Mouse (Mus musculus) cerebellum, adult 11-12 months (tissue): ENCODE results near the gene Efemp1.

Experiments used
- DNase-seq: peaks from one replicate; pipeline ENCODE4 v3.0.0; 2022

The Efemp1 gene

GRCm38 (mm10) chr11:28951586-28952210 is 98.7 kb downstream of the Efemp1 start:
- no peak for DNase-seq

- DNase-seq = no peak
These were observed 101.8 kb downstream of the Efemp1 start for GRCm38 (mm10) chr11:28954673-28955304.

- no peak for DNase-seq
These were observed 102.3 kb downstream of the Efemp1 start for GRCm38 (mm10) chr11:28955305-28955701.

GRCm38 (mm10) chr11:28961381-28961780 is 108.4 kb downstream of the Efemp1 start:
- no peak for DNase-seq
